Mouse (Mus musculus) megakaryocyte, embryonic 14.5 days (primary cell): ENCODE results near the gene Fam69b.

Experiments used
- FLI1 ChIP-seq: IDR thresholded peaks from 2 replicates; pipeline ENCODE4 v1.6.1; 2012; ENCODE audit warnings: low read length, inconsistent platforms, mixed read lengths
- GATA1 ChIP-seq: IDR thresholded peaks from 3 replicates; pipeline ENCODE4 v1.6.1; 2012; ENCODE audit warnings: mixed read lengths, low read length, inconsistent platforms, borderline replicate concordance

DNA sequence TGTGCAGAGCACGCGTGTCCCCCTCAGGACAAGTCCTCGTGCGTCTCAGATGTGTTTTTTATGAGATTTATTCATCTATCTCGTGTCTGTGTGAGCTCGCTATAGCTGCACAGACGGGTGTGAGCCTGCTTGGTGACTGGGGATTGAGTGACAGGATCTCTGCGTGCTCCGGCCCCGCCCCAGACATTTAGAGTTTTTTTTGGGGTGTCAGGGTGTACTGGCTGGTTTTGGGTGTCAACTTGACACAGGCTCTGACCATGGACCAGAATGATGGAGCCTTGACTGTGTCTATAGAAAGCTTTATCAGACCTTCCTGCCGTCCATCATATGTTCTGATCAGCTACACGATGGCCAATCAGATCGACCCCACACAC, 34.2 kb downstream of the Fam69b start:
- TF ChIP-seq FLI1 (no peak), GATA1 (no peak)
